Mouse (Mus musculus) spleen, adult 2 months (tissue): ENCODE results near the gene Ccdc13.

ENCODE experiments used
- CTCF ChIP-seq: fragments of 200-500 bp; IDR thresholded peaks from 2 replicates; pipeline ENCODE4 v1.5.1; 2011; ENCODE audit warnings: mild to moderate bottlenecking, inconsistent platforms; ENCODE audit not compliant: insufficient read depth, insufficient read length, insufficient replicate concordance; ENCODE audit errors: extremely low read depth
- POLR2A ChIP-seq: fragments of 200-500 bp; IDR thresholded peaks from 2 replicates; pipeline ENCODE4 v1.6.1; 2011; ENCODE audit warnings: low read depth, low read length, inconsistent platforms

- no peak for TF ChIP-seq CTCF
- no peak for TF ChIP-seq POLR2A
Observed at GRCm38 (mm10) chr9:121797722-121798121, 41.5 kb downstream of the Ccdc13 start.
